Mouse (Mus musculus): ENCODE results near the gene Plscr5. TPM values are rescaled to one million over a fixed set of nuclear protein-coding genes. Genes with fewer than 3 reads are reported as not detected.

The Plscr5 gene
- polyA plus RNA-seq, 1 experiment from 2014 or later, result not detected

DNA sequence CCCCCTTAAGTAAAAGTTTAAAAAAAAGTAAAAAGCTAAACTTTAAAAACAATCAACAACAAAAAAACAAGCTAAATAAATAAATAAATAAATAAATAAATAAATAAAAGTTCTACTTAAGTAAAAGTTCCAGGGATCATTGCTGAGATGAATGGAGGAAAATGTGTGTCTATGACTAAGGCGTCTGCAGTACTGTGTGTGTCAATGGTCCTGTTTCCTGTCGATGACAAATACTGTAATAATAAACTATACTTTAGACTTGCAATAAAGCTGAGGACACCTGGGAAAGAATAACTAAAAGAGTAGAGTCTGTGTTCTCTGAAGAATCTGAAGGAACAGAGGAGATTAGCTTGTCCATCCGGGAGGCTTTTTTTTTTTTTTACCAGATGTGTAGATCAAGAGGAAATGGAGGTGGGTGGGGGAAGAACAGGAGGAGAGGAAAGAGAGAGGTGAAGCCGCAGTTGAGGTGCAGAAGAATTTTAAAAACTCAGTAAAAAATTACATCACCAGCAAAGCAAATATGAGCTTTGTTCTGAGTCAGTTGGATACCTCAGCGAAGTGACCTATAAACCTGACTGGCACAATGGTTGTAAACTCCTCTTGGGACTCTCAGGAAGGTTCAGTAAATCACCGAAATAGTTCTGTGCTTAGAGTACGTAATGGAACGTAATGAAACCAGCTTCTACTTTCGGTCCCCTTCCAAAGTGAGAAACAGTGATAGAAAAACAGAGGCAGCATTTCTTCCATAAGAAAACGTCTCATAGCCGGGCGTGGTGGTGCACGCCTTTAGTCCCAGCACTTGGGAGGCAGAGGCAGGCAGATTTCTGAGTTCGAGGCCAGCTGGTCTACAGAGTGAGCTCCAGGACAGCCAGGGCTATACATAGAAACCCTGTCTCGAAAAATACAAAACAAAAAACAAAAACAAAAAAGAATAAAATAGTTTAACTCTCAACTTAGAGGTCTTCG, 36.4 kb downstream of the Plscr5 start:
- H3K9ac ChIP-seq, result no peak overlapping the region
- no peaks in the 10 kb centered on the region for H3K27me3 ChIP-seq

DNA sequence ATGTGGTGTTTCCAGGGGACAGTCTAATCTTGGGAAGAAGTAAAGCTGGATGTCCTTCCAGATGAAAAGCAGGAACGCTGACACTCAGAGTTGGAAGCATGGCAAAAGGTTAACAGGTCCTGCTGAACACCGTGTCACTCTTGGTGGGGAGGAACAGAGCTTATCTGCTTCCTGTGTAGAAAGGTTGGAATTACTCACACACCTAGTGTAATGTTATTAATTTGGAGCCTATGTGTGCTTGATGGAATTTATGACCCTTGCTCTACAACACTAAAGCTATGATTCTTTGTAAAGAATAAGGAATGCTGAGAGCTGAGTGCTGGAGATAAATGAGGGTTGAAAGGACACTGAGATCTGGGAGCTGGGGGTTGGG, 37.1 kb downstream of the Plscr5 start:
- WGBS, result 29% methylated on average over 2 of the region's 2 CpGs
- no peak overlapping the region for H3K9ac ChIP-seq
- no peaks in the 10 kb centered on the region for H3K9me3 ChIP-seq (replicated peaks)
- no peak overlapping the region for H3K4me3 ChIP-seq
- H3K4me1 ChIP-seq (replicated peaks), result no peaks in the 10 kb centered on the region
- H3K27ac ChIP-seq, result no peak overlapping the region
- no peak for ATAC-seq (replicated peaks; ENCODE audit: insufficient number of reproducible peaks, insufficient read depth, low FRiP score, low read depth)
- H3K27me3 ChIP-seq, result no peaks in the 10 kb centered on the region
- H3K4me2 ChIP-seq, result no peak overlapping the region
- no peaks in the 10 kb centered on the region for H3K36me3 ChIP-seq

More for the DNA sequence above, 36.4 kb downstream of the Plscr5 start:
- H3K4me2 ChIP-seq, result no peak overlapping the region
- H3K9me3 ChIP-seq (replicated peaks), result no peaks in the 10 kb centered on the region
- H3K27ac ChIP-seq, result no peak overlapping the region
- H3K4me1 ChIP-seq (replicated peaks), result no peaks in the 10 kb centered on the region
- 79% methylated on average over 16 of the region's 16 CpGs for WGBS
- H3K36me3 ChIP-seq, result no peaks in the 10 kb centered on the region
- H3K4me3 ChIP-seq, result no peak overlapping the region
- no peak for ATAC-seq (replicated peaks; ENCODE audit: insufficient number of reproducible peaks, insufficient read depth, low FRiP score, low read depth)

DNA sequence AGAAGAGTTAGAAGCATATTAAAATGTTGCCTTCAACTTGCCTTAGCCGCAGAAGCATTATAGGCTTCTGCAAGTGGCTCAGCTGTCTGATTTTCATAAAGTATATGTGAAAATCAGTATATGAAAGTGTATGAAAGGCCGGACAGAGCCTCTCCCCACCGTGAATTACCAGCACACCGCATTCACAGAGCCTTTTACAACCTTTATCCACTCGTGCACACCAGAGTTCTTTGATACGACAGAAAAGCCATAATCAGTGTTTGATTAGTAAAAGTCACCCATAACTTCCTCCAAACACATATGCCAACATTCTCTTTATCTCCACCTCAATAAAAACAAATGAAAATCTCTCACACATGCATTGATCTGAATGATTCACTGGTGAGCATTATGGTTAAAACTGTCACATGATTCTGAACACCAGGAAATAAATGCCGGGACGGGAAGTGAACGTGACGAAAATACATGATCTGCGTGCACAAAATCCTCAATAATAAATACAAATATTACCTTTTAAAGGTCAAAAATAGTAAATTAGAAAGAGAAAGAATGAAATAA, 42.2 kb downstream of the Plscr5 start:
- Histone ChIP-seq H3K4me1 (replicated peaks) (no peaks in the 10 kb centered on the region), H3K4me2 (no peak overlapping the region), H3K4me3 (no peak overlapping the region), H3K27me3 (no peaks in the 10 kb centered on the region), H3K9ac (no peak overlapping the region), H3K9me3 (replicated peaks) (no peaks in the 10 kb centered on the region), H3K36me3 (no peaks in the 10 kb centered on the region), H3K27ac (no peak overlapping the region)
- no peak for ATAC-seq (replicated peaks; ENCODE audit: insufficient number of reproducible peaks, insufficient read depth, low FRiP score, low read depth)
- WGBS, result 83% methylated on average over 11 of the region's 11 CpGs

DNA sequence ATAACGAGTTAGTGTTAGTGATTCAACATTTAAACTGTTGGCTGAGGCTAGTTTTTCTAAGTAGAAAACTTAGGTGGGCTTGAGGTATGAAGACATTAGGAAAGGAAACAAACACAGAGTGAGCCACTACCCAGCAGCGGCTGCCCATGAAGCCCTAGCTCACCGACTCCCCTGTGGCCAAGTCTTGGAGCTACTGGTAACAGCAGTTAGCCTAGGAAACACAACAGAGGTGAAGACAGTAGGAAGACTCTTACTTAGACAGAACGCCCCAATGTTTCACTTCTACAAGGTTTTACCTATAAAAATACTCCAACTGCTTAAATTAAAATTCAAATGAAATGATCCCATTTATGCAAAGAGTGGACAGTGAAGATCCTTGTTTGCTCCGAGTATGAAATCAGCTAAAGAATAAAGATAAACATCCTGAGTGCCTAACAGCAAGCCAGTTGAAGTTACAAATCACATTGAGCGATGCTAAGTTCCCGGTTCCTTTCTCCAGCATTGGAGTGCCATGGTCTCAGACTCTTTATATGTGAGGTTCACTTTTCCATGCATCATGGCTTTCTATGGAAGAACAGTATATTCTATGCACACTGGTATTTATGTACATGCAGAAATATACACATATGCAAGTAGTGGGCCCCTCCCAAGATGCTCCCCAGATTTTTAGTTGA, 56.2 kb downstream of the Plscr5 start:
- Histone ChIP-seq H3K9me3 (replicated peaks) (no peaks in the 10 kb centered on the region), H3K9ac (no peak overlapping the region), H3K36me3 (no peaks in the 10 kb centered on the region), H3K4me1 (replicated peaks) (peaks cover 10% of the 10 kb centered on the region), H3K27ac (no peak overlapping the region), H3K4me3 (no peak overlapping the region), H3K27me3 (no peaks in the 10 kb centered on the region), H3K4me2 (no peak overlapping the region)
- no peak for ATAC-seq (replicated peaks; ENCODE audit: insufficient number of reproducible peaks, insufficient read depth, low FRiP score, low read depth)
- 77% methylated on average over 7 of the region's 7 CpGs for WGBS

DNA sequence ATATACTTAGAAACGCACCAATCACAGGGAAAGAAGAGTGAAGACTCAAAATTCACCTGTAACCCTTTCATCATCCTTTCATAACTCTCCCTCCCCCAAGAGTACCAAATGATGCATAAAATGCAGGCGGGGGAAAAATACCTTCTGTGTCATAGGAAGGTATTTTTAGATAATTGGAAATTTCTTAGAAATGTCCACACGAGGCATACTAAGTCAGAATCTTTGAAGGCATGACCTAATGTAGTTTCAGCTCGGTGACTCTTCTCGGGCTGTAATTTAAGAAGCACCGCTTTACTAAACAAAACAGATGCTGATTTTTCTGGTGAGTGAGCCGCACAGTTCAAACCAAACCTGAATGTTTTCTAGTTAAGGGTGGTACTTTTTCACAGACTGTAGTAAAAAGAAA, 56.7 kb downstream of the Plscr5 start, which contains the start of gene Plscr1:
TSS of gene Plscr1 (plus strand) at position 304 of the 406 bp plus-strand sequence.
- Histone ChIP-seq H3K4me2 (peak within 1 kb of the TSS; percentile 70), H3K27ac (peak within 1 kb of the TSS; percentile 94), H3K9ac (peak within 1 kb of the TSS; percentile 71), H3K4me3 (peak within 1 kb of the TSS; percentile 66), H3K36me3 (no peaks in the 10 kb centered on the region), H3K27me3 (no peaks in the 10 kb centered on the region), H3K4me1 (replicated peaks) (peaks cover 10% of the 10 kb centered on the region), H3K9me3 (replicated peaks) (no peaks in the 10 kb centered on the region)
- WGBS, result 42% methylated on average over 7 of the region's 7 CpGs
- no peak for ATAC-seq (replicated peaks; ENCODE audit: insufficient number of reproducible peaks, insufficient read depth, low FRiP score, low read depth)

DNA sequence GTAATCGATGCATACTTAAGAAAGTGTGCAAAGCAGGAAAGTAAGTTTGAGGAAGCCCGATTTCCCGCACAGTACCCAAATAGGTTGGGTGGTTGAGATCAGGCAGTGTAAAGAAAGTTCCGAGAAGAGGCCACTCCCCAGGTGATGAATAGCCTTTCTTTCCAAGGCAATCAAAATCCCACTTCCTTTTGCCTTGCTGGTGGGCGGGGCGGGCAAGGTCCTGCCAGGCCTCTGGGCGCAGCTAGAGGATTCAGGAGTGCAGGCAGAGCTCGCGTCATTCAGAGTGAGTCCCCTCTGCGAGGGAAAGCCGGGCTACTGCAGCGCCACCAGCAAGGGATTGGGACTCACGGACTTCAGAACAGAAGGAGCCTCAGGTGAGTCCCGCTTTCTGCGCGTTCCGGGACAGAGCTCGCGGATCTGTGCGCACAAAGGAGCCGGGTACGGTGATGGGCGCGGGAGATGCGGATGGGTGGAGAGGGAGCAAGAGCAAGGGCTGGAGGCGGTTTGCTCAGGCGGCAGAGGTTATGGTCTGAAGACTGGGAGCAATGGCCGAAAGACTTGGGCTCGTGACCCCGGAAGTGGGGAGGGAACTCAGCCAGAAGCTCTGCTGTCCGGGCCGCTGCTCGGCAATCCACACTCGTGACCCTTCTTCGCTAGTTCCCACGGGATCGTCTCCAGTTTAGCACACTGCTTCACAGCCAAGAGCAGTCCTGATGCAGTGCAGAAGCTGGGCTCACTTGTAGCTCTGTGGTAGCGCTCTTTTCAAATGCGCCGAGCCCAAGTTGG, 57.4 kb downstream of the Plscr5 start:
- under 1% methylated on average over 40 of the region's 40 CpGs for WGBS
- Histone ChIP-seq H3K36me3 (no peaks in the 10 kb centered on the region), H3K9ac (peak overlapping the region; percentile 71), H3K4me1 (replicated peaks) (peaks cover 10% of the 10 kb centered on the region), H3K4me2 (peak overlapping the region; percentile 70), H3K27ac (peak overlapping the region; percentile 94), H3K27me3 (no peaks in the 10 kb centered on the region), H3K9me3 (replicated peaks) (no peaks in the 10 kb centered on the region), H3K4me3 (peak overlapping the region; percentile 66)
- ATAC-seq (replicated peaks; ENCODE audit: insufficient number of reproducible peaks, insufficient read depth, low FRiP score, low read depth), result peak; percentile 91

DNA sequence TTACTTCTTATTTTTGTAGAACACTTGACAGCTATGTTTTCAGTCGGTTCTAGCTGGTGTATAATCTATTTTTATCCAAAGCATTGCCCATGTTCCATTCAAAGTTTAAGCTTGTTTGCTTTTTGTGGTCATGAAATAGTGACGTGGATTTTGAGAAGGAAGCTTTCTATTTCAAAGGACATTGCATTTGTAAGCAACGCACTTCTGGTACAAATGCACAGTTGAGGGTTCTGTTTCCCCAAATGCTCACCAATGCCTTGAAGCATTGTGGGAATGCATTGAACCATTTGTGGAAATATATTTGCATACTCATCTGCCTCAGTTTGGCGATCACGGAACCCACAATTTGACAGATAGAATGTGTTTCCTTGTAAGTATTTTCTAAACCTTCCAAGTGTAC, 60.0 kb downstream of the Plscr5 start:
- peaks cover 10% of the 10 kb centered on the region for H3K4me1 ChIP-seq (replicated peaks)
- H3K36me3 ChIP-seq, result no peaks in the 10 kb centered on the region
- H3K27me3 ChIP-seq, result no peaks in the 10 kb centered on the region
- no peak overlapping the region for H3K9ac ChIP-seq
- WGBS, result 77% methylated on average over 5 of the region's 5 CpGs
- H3K27ac ChIP-seq, result no peak overlapping the region
- no peak overlapping the region for H3K4me2 ChIP-seq
- H3K9me3 ChIP-seq (replicated peaks), result no peaks in the 10 kb centered on the region
- no peak overlapping the region for H3K4me3 ChIP-seq
- ATAC-seq (replicated peaks; ENCODE audit: insufficient number of reproducible peaks, insufficient read depth, low FRiP score, low read depth), result no peak

DNA sequence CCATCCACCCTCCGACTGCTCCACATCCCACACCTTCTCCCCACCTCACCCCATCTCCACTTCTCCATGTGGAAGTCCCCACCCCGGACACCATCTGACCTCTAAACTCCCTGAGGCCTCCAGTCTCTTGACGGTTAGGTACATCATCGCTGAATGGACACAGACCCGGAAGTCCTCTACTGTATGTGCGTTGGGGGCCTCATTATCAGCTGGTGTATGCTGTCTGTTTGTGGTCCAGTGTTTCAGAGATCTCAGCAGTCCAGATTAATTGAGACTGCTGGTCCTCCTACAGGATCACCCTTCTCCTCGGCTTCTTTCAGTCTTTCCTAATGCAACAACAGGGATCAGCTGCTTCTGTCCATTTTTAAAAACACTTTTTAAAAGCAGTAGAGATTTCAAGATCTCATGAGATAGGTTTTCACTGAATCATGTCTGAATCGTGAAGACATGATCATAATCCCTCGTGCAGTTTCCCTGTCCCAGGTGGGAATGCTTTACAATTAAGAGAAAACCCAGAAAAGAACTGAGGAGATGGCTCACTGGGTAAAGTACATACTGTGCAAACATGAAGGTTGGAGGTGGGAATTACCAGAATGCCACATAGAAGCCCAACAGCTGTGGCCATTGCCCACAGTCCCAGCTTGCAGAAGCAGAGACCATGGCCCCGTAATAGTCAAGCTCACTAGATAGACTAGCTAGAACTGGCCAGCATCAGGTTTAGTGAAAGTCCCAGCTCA, 61.0 kb downstream of the Plscr5 start:
- H3K4me3 ChIP-seq, result no peak overlapping the region
- H3K36me3 ChIP-seq, result no peaks in the 10 kb centered on the region
- no peaks in the 10 kb centered on the region for H3K27me3 ChIP-seq
- H3K9ac ChIP-seq, result no peak overlapping the region
- H3K27ac ChIP-seq, result no peak overlapping the region
- no peak overlapping the region for H3K4me2 ChIP-seq
- H3K4me1 ChIP-seq (replicated peaks), result peaks cover 10% of the 10 kb centered on the region
- H3K9me3 ChIP-seq (replicated peaks), result no peaks in the 10 kb centered on the region
- 87% methylated on average over 10 of the region's 10 CpGs for WGBS
- no peak for ATAC-seq (replicated peaks; ENCODE audit: insufficient number of reproducible peaks, insufficient read depth, low FRiP score, low read depth)

Data from heart, embryonic 15.5 days (tissue).